In genomic region chr2:136139159-136140069, GRCm38 (mm10) we compare ENCODE assay signal across 8 mouse cellular contexts.
DNase-seq lines count a peak whose midpoint lies in the region; ATAC-seq and TF ChIP-seq lines count a peak whose summit lies in the region.

No protein-coding gene starts in this region.

- no peak overlapping the region for H3K4me3 ChIP-seq in liver, embryonic 14.5 days (ENCODE audit: insufficient read depth in 1 of 2, low read depth in 2 of 2, low read length in 2 of 2)
- no peak overlapping the region for H3K4me3 ChIP-seq in liver, embryonic 12.5 days
- no peak overlapping the region for H3K4me3 ChIP-seq in hindbrain, embryonic 11.5 days (ENCODE audit: low read depth, low read length)
- no peak overlapping the region for H3K4me3 ChIP-seq in neural tube, embryonic 11.5 days (ENCODE audit: low read depth, low read length)

- H3K9me3 ChIP-seq in liver, embryonic 14.5 days (ENCODE audit: control insufficient read depth, low read length) = no peaks in the 10 kb centered on the region
- no peaks in the 10 kb centered on the region for H3K9me3 ChIP-seq in liver, embryonic 12.5 days (replicated peaks)
- H3K9me3 ChIP-seq in hindbrain, embryonic 11.5 days (ENCODE audit: control insufficient read depth, low read length) = no peaks in the 10 kb centered on the region
- H3K9me3 ChIP-seq in neural tube, embryonic 11.5 days (ENCODE audit: control insufficient read depth, low read length) = no peaks in the 10 kb centered on the region

- DNase-seq in liver, embryonic 14.5 days (ENCODE audit: low read depth in 3 of 3, low spot score in 3 of 3) = no peak
- DNase-seq in adrenal gland, postnatal 10 days = peak; percentile 41
- peak; percentile 78 to 85 for DNase-seq in cerebellum, postnatal 10 days
- DNase-seq in hindbrain, embryonic 11.5 days (ENCODE audit: low spot score) = peak; percentile 66
- peak; percentile 52 for DNase-seq in neural tube, embryonic 11.5 days (ENCODE audit: low spot score)
- no peak for DNase-seq in gastrocnemius, postnatal 36 days
- no peak for DNase-seq in thymus, postnatal 10 days (ENCODE audit: low spot score in 2 of 2)

- TF ChIP-seq CTCF in liver, embryonic 14.5 days (IDR thresholded peaks at IDR 0.05; ENCODE audit: low read depth) = peak; percentile 19; the same call in 1 of the 2 replicates

- no peaks in the 10 kb centered on the region for H3K4me1 ChIP-seq in liver, embryonic 14.5 days (replicated peaks; ENCODE audit: control insufficient read depth in 2 of 2, insufficient read depth in 2 of 2, low read length in 1 of 2)
- H3K4me1 ChIP-seq in liver, embryonic 12.5 days = no peaks in the 10 kb centered on the region
- H3K4me1 ChIP-seq in hindbrain, embryonic 11.5 days (replicated peaks; ENCODE audit: control insufficient read depth, insufficient read depth, low read length) = no peaks in the 10 kb centered on the region
- H3K4me1 ChIP-seq in neural tube, embryonic 11.5 days (ENCODE audit: control insufficient read depth, insufficient read depth, low read length) = no peaks in the 10 kb centered on the region

- no peak overlapping the region for H3K9ac ChIP-seq in liver, embryonic 14.5 days (replicated peaks)
- no peak overlapping the region for H3K9ac ChIP-seq in liver, embryonic 12.5 days
- H3K9ac ChIP-seq in hindbrain, embryonic 11.5 days (ENCODE audit: low read depth, low read length) = no peak overlapping the region
- no peak overlapping the region for H3K9ac ChIP-seq in neural tube, embryonic 11.5 days (ENCODE audit: low read length)

- H3K36me3 ChIP-seq in liver, embryonic 14.5 days (replicated peaks; ENCODE audit: control insufficient read depth, insufficient read depth, low read depth) = no peaks in the 10 kb centered on the region
- no peaks in the 10 kb centered on the region for H3K36me3 ChIP-seq in liver, embryonic 12.5 days
- H3K36me3 ChIP-seq in hindbrain, embryonic 11.5 days (ENCODE audit: control insufficient read depth, insufficient read depth, low read length) = no peaks in the 10 kb centered on the region
- H3K36me3 ChIP-seq in neural tube, embryonic 11.5 days (ENCODE audit: control insufficient read depth, insufficient read depth, low read length) = no peaks in the 10 kb centered on the region

- intact Hi-C loops in gastrocnemius, postnatal 36 days (cut with DNase I) = loop anchor here (2.0 kb wide), 1 partner anchor 173 kb away; no protein-coding TSS in a partner anchor

- no peak for ATAC-seq in liver, embryonic 14.5 days (ENCODE audit: insufficient read depth)
- no peak for ATAC-seq in liver, embryonic 12.5 days
- peak; percentile 51; the same call in 1 of the 2 replicates for ATAC-seq in hindbrain, embryonic 11.5 days (ENCODE audit: low FRiP score)
- peak; percentile 32; the same call in 1 of the 2 replicates for ATAC-seq in neural tube, embryonic 11.5 days (ENCODE audit: insufficient read depth, low FRiP score, low TSS enrichment)

- 38% methylated on average over 4 of the region's 4 CpGs for WGBS in liver, embryonic 14.5 days (ENCODE audit: insufficient replicate concordance)
- WGBS in liver, embryonic 12.5 days (ENCODE audit: insufficient replicate concordance) = 41% methylated on average over 4 of the region's 4 CpGs
- WGBS in hindbrain, embryonic 11.5 days = 71% methylated on average over 4 of the region's 4 CpGs
- 61% methylated on average over 4 of the region's 4 CpGs for WGBS in neural tube, embryonic 11.5 days

- H3K27ac ChIP-seq in liver, embryonic 14.5 days = no peak overlapping the region
- H3K27ac ChIP-seq in liver, embryonic 12.5 days = no peak overlapping the region
- no peak overlapping the region for H3K27ac ChIP-seq in hindbrain, embryonic 11.5 days (ENCODE audit: low read depth, low read length)
- H3K27ac ChIP-seq in neural tube, embryonic 11.5 days (ENCODE audit: low read depth, low read length) = no peak overlapping the region

- no peak for TF ChIP-seq EP300 in liver, embryonic 14.5 days (IDR thresholded peaks at IDR 0.05; ENCODE audit: low read depth)

- no peaks in the 10 kb centered on the region for H3K27me3 ChIP-seq in liver, embryonic 14.5 days (ENCODE audit: control insufficient read depth, insufficient read depth, low read length)
- H3K27me3 ChIP-seq in liver, embryonic 12.5 days (replicated peaks) = no peaks in the 10 kb centered on the region
- H3K27me3 ChIP-seq in hindbrain, embryonic 11.5 days (ENCODE audit: control insufficient read depth, insufficient read depth, low read length) = no peaks in the 10 kb centered on the region
- H3K27me3 ChIP-seq in neural tube, embryonic 11.5 days (ENCODE audit: control insufficient read depth, insufficient read depth, low read length) = no peaks in the 10 kb centered on the region

- no peak overlapping the region for H3K4me2 ChIP-seq in liver, embryonic 14.5 days (ENCODE audit: low read depth)
- no peak overlapping the region for H3K4me2 ChIP-seq in liver, embryonic 12.5 days
- H3K4me2 ChIP-seq in hindbrain, embryonic 11.5 days (replicated peaks; ENCODE audit: low read depth, low read length) = no peak overlapping the region
- H3K4me2 ChIP-seq in neural tube, embryonic 11.5 days (ENCODE audit: low read depth) = no peak overlapping the region

Comparison
In these comparisons a context has a peak if more than half of its experiments do, and no peak if none do; other contexts are left out.
1. ATAC-seq: peak in hindbrain, embryonic 11.5 days (single experiment) and neural tube, embryonic 11.5 days (single experiment); none in liver, embryonic 14.5 days (single experiment) and liver, embryonic 12.5 days (single experiment).
2. DNase-seq: peak in adrenal gland, postnatal 10 days (single experiment), cerebellum, postnatal 10 days (2 of 2), hindbrain, embryonic 11.5 days (single experiment) and neural tube, embryonic 11.5 days (single experiment); none in liver, embryonic 14.5 days (0 of 3), gastrocnemius, postnatal 36 days (0 of 2) and thymus, postnatal 10 days (0 of 2).